ENCODE assay signal across 12 mouse cellular contexts in the genomic region with DNA sequence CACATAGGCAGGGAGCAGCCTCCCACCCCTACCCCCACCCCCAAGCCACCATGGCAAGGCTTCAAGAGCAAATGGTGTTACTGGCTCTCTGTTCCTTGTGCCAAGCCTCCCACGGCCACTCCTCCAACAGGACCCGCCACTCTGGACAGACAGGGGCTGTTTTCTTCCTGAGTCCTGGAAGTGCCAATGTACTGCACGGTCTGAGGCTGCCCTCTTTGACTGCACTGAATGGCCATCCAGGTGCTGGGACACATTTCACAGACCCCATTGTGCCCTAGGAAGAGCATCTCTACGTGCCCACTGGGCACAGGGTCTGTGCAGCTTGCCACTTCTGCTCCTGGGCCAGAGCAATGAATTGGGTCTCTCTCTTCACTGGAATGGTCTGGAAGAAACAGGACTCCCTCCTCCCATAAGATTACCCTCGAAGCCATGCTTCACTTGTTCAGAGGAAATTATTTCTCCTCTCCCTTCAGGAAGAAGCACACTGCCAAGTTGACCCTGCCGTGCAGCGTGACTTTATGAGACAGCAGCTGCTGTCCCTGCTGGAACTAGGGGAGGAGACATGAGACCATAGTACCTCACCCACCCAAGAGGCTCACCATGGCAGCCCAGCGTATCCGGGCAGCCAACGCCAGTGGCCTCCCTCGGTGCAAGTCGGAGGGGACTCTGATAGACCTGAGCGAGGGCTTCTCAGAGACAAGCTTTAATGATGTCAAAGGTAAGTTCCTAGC.
A peak's percentile ranks its signal among the peaks of the same experiment; 100 is the strongest.
DNase-seq lines count a peak whose midpoint lies in the region; ATAC-seq and TF ChIP-seq lines count a peak whose summit lies in the region.
"Had no signal": no experiment of that assay in that cellular context is flagged by ENCODE, and none has a peak within 500 bp of the region (broad histone marks: within the 10 kb centered on the region; RNA-seq: fewer than 3 reads in every experiment).

No protein-coding gene starts in this region.

- no peaks in the 10 kb centered on the region for H3K9me3 ChIP-seq in heart, embryonic 15.5 days (replicated peaks)
- no peaks in the 10 kb centered on the region for H3K9me3 ChIP-seq in hindbrain, postnatal 0 days (ENCODE audit: low read length)
- 0 out of 2 replicates have a peak, but pooled peaks cover 7% of the 10 kb centered on the region for H3K9me3 ChIP-seq in neural tube, embryonic 12.5 days

- intact Hi-C loops in left cerebral cortex, postnatal 10 days (cut with DNase I), result no loop called here

- H3K4me1 ChIP-seq in heart, embryonic 15.5 days (replicated peaks), result peaks cover 53% of the 10 kb centered on the region
- H3K4me1 ChIP-seq in hindbrain, postnatal 0 days (ENCODE audit: insufficient read depth, low read length), result peaks cover 33% of the 10 kb centered on the region
- H3K4me1 ChIP-seq in neural tube, embryonic 12.5 days, result peaks cover 17% of the 10 kb centered on the region

- no peak overlapping the region for H3K9ac ChIP-seq in heart, embryonic 15.5 days
- H3K9ac ChIP-seq in hindbrain, postnatal 0 days (replicated peaks; ENCODE audit: low read length), result no peak overlapping the region; the same call in 1 of the 2 replicates
- H3K9ac ChIP-seq in neural tube, embryonic 12.5 days, result no peak overlapping the region
- H3K9ac ChIP-seq: limb, embryonic 13.5 days had no signal

- no peaks in the 10 kb centered on the region for H3K27me3 ChIP-seq in heart, embryonic 15.5 days
- no peaks in the 10 kb centered on the region for H3K27me3 ChIP-seq in hindbrain, postnatal 0 days (ENCODE audit: insufficient read depth, low read length)
- H3K27me3 ChIP-seq in neural tube, embryonic 12.5 days (replicated peaks), result no peaks in the 10 kb centered on the region
- H3K27me3 ChIP-seq: limb, embryonic 13.5 days had no signal

- peaks cover 22% of the 10 kb centered on the region; the same call in 1 of the 2 replicates for H3K36me3 ChIP-seq in heart, embryonic 15.5 days
- no peaks in the 10 kb centered on the region for H3K36me3 ChIP-seq in hindbrain, postnatal 0 days (ENCODE audit: insufficient read depth, low read length)
- H3K36me3 ChIP-seq in neural tube, embryonic 12.5 days, result peaks cover 34% of the 10 kb centered on the region

- no peak overlapping the region for H3K4me2 ChIP-seq in heart, embryonic 15.5 days
- H3K4me2 ChIP-seq in hindbrain, postnatal 0 days (ENCODE audit: low read depth, low read length), result no peak overlapping the region
- no peak overlapping the region for H3K4me2 ChIP-seq in neural tube, embryonic 12.5 days (replicated peaks)
- H3K4me2 ChIP-seq: limb, embryonic 13.5 days had no signal

- no peak for DNase-seq in heart, adult 11 months
- peak; percentile 38 to 50 for DNase-seq in left cerebral cortex, postnatal 10 days (ENCODE audit: extremely low spot score in 1 of 2, low spot score in 2 of 2)
- DNase-seq in left cerebral cortex, adult 18-20 months (ENCODE audit: low spot score in 2 of 2), result no peak
- DNase-seq in hindbrain, postnatal 0 days (ENCODE audit: low spot score), result peak; percentile 53
- DNase-seq in spleen, adult 12 weeks (ENCODE audit: low spot score), result no peak
- DNase-seq: adrenal gland, adult 2 months; gastrocnemius, postnatal 36 days; heart, postnatal 10 days; kidney, adult 2 months had no signal

- peak overlapping the region; percentile 24; the same call in 1 of the 2 replicates for H3K27ac ChIP-seq in heart, embryonic 15.5 days
- peak overlapping the region; percentile 49; the same call in 1 of the 2 replicates for H3K27ac ChIP-seq in hindbrain, postnatal 0 days
- H3K27ac ChIP-seq in neural tube, embryonic 12.5 days, result no peak overlapping the region
- H3K27ac ChIP-seq: limb, embryonic 13.5 days had no signal

- no peak overlapping the region for H3K4me3 ChIP-seq in heart, embryonic 15.5 days
- no peak overlapping the region for H3K4me3 ChIP-seq in hindbrain, postnatal 0 days (ENCODE audit: low read length)
- H3K4me3 ChIP-seq in neural tube, embryonic 12.5 days, result no peak overlapping the region
- H3K4me3 ChIP-seq: limb, embryonic 13.5 days had no signal

- no peak for ATAC-seq in heart, embryonic 15.5 days (replicated peaks; ENCODE audit: insufficient number of reproducible peaks, insufficient read depth, low FRiP score, low read depth)
- ATAC-seq in hindbrain, postnatal 0 days, result peak; percentile 80
- peak; percentile 41; the same call in 1 of the 2 replicates for ATAC-seq in neural tube, embryonic 12.5 days (ENCODE audit: low FRiP score, low read depth)

- no peak for TF ChIP-seq CTCF in hindbrain, postnatal 0 days (IDR thresholded peaks at IDR 0.05; ENCODE audit: low read depth)

- 80% methylated on average over 13 of the region's 13 CpGs for WGBS in heart, embryonic 15.5 days
- 39% methylated on average over 13 of the region's 13 CpGs for WGBS in hindbrain, postnatal 0 days
- WGBS in neural tube, embryonic 12.5 days, result 83% methylated on average over 13 of the region's 13 CpGs

Comparison
In these comparisons a context has a peak if more than half of its experiments do, and no peak if none do; other contexts are left out.
1. DNase-seq: peak in left cerebral cortex, postnatal 10 days (2 of 2) and hindbrain, postnatal 0 days (single experiment); none in heart, adult 11 months (single experiment), left cerebral cortex, adult 18-20 months (0 of 2) and spleen, adult 12 weeks (single experiment).